Mouse (Mus musculus): Measurements from ENCODE around the gene Pdgfd. TPM values are rescaled to one million over a fixed set of nuclear protein-coding genes. Genes with fewer than 3 reads are reported as not detected.
"Not testable (repeated sequence)": the region's sequence is repeated elsewhere in the genome, so short reads cannot be mapped to it uniquely, and the experiment has no call there.

Pdgfd gene
- polyA plus RNA-seq (2012; ENCODE audit: insufficient read depth, insufficient read length, missing spikeins), result not detected in 2 replicates

GRCm38 (mm10) chr9:6168391-6169037, at the start of gene Pdgfd:
TSS of gene Pdgfd (plus strand) at chr9:6168584.
- no peaks in the 10 kb centered on the region for H3K4me1 ChIP-seq (ENCODE audit: control insufficient read depth, insufficient read depth, low read length)
- H3K4me3 ChIP-seq (ENCODE audit: insufficient read depth, low read length), result no peak within 1 kb of the TSS
- TF ChIP-seq POLR2A (IDR thresholded peaks at IDR 0.05; ENCODE audit: borderline replicate concordance, low read depth, low read length), result no peak
- no peak for TF ChIP-seq CTCF (IDR thresholded peaks at IDR 0.05; ENCODE audit: low read depth, low read length)
- H3K27ac ChIP-seq (ENCODE audit: insufficient read depth, low read depth, low read length), result no peak within 1 kb of the TSS

DNA sequence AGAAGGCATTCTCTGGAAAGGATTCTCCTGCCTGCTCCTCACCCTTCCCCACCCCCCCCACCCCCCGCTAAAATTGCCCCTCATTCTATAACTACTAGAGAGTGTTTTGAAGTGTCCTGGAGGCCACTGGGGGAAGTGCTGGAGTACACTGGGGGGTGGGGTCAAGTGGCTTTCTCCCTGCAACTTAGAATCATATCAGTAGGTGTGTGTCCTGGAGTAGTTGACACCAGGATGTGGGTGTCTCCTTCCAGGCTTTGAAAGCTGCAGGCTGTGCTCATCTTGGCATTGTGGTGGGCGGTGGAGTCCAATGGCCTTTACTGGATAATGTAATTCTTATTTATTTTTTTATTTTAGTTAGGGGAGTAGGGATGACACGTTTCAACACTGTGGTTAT, 651 bp downstream of the Pdgfd start:
- Histone ChIP-seq H3K27ac (ENCODE audit: insufficient read depth, low read depth, low read length) (no peak overlapping the region), H3K4me3 (ENCODE audit: insufficient read depth, low read length) (no peak overlapping the region), H3K4me1 (ENCODE audit: control insufficient read depth, insufficient read depth, low read length) (no peaks in the 10 kb centered on the region)
- no peak for TF ChIP-seq POLR2A (IDR thresholded peaks at IDR 0.05; ENCODE audit: borderline replicate concordance, low read depth, low read length)
- TF ChIP-seq CTCF (IDR thresholded peaks at IDR 0.05; ENCODE audit: low read depth, low read length), result no peak

- H3K4me3 ChIP-seq (ENCODE audit: insufficient read depth, low read length), result no peak overlapping the region
- H3K27ac ChIP-seq (ENCODE audit: insufficient read depth, low read depth, low read length), result no peak overlapping the region
- TF ChIP-seq POLR2A (IDR thresholded peaks at IDR 0.05; ENCODE audit: borderline replicate concordance, low read depth, low read length), result no peak
- no peak for TF ChIP-seq CTCF (IDR thresholded peaks at IDR 0.05; ENCODE audit: low read depth, low read length)
- H3K4me1 ChIP-seq (ENCODE audit: control insufficient read depth, insufficient read depth, low read length), result no peaks in the 10 kb centered on the region
These were observed 2.6 kb downstream of the Pdgfd start for GRCm38 (mm10) chr9:6170962-6171361.

GRCm38 (mm10) chr9:6173276-6173675, 4.9 kb downstream of the Pdgfd start:
- Histone ChIP-seq H3K4me1 (ENCODE audit: control insufficient read depth, insufficient read depth, low read length) (no peaks in the 10 kb centered on the region), H3K27ac (ENCODE audit: insufficient read depth, low read depth, low read length) (no peak overlapping the region), H3K4me3 (ENCODE audit: insufficient read depth, low read length) (no peak overlapping the region)
- TF ChIP-seq POLR2A (IDR thresholded peaks at IDR 0.05; ENCODE audit: borderline replicate concordance, low read depth, low read length), result no peak
- no peak for TF ChIP-seq CTCF (IDR thresholded peaks at IDR 0.05; ENCODE audit: low read depth, low read length)

DNA sequence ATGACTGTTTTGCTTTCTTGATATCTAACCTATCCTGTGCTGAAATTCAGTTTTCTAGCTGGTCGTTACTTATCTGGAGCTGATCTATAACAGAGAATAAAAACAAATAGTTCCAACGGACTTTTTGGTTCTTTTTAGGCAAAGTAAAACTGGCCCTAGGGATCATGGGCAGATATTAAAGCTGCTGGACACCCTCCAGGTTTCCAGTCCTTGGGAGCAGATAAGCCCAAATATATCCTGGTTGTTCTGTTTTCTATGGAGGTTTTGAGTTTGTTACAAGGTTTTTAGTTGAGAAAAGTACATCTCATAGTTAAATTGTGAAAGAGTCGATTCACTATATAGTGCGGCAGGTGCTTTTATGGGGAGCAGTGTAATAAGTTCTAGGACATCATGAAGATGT, 7.3 kb downstream of the Pdgfd start:
- Histone ChIP-seq H3K27ac (ENCODE audit: insufficient read depth, low read depth, low read length) (no peak overlapping the region), H3K4me1 (ENCODE audit: control insufficient read depth, insufficient read depth, low read length) (no peaks in the 10 kb centered on the region), H3K4me3 (ENCODE audit: insufficient read depth, low read length) (no peak overlapping the region)
- TF ChIP-seq POLR2A (IDR thresholded peaks at IDR 0.05; ENCODE audit: borderline replicate concordance, low read depth, low read length), result no peak
- TF ChIP-seq CTCF (IDR thresholded peaks at IDR 0.05; ENCODE audit: low read depth, low read length), result no peak

GRCm38 (mm10) chr9:6182307-6182923, 14.0 kb downstream of the Pdgfd start:
- TF ChIP-seq POLR2A (IDR thresholded peaks at IDR 0.05; ENCODE audit: borderline replicate concordance, low read depth, low read length) (no peak), CTCF (IDR thresholded peaks at IDR 0.05; ENCODE audit: low read depth, low read length) (no peak)
- no peaks in the 10 kb centered on the region for H3K4me1 ChIP-seq (ENCODE audit: control insufficient read depth, insufficient read depth, low read length)
- H3K27ac ChIP-seq (ENCODE audit: insufficient read depth, low read depth, low read length), result no peak overlapping the region
- H3K4me3 ChIP-seq (ENCODE audit: insufficient read depth, low read length), result no peak overlapping the region

GRCm38 (mm10) chr9:6187955-6188354, 19.6 kb downstream of the Pdgfd start:
- Histone ChIP-seq H3K4me3 (ENCODE audit: insufficient read depth, low read length) (no peak overlapping the region), H3K4me1 (ENCODE audit: control insufficient read depth, insufficient read depth, low read length) (no peaks in the 10 kb centered on the region), H3K27ac (ENCODE audit: insufficient read depth, low read depth, low read length) (no peak overlapping the region)
- TF ChIP-seq POLR2A (IDR thresholded peaks at IDR 0.05; ENCODE audit: borderline replicate concordance, low read depth, low read length) (no peak), CTCF (IDR thresholded peaks at IDR 0.05; ENCODE audit: low read depth, low read length) (no peak)

- Histone ChIP-seq H3K4me1 (ENCODE audit: control insufficient read depth, insufficient read depth, low read length) (no peaks in the 10 kb centered on the region), H3K4me3 (ENCODE audit: insufficient read depth, low read length) (no peak overlapping the region), H3K27ac (ENCODE audit: insufficient read depth, low read depth, low read length) (no peak overlapping the region)
- TF ChIP-seq POLR2A (IDR thresholded peaks at IDR 0.05; ENCODE audit: borderline replicate concordance, low read depth, low read length) (no peak), CTCF (IDR thresholded peaks at IDR 0.05; ENCODE audit: low read depth, low read length) (no peak)
These were observed 25.0 kb downstream of the Pdgfd start for GRCm38 (mm10) chr9:6193352-6193751.

DNA sequence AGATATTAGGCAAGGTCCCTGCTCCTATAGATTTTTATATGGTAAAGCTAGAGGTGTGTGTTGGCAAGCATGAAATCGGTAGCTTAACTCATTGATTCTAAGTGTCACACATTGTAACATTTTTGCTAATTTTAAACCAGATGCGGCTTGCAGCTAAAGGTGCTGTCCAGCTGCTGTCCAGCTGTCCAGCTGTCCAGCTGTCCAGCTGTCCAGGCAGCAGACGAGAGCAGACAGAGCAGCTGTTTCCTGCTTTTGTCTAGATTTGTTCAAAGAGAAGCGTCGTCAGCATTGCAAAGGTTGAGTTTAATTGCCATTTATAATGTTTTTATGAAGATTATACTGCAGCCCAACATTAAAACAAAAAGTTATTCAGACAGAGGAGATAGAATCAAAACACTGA, 44.5 kb downstream of the Pdgfd start:
- H3K27ac ChIP-seq (ENCODE audit: insufficient read depth, low read depth, low read length), result no peak overlapping the region
- no peaks in the 10 kb centered on the region for H3K4me1 ChIP-seq (ENCODE audit: control insufficient read depth, insufficient read depth, low read length)
- no peak overlapping the region for H3K4me3 ChIP-seq (ENCODE audit: insufficient read depth, low read length)
- TF ChIP-seq POLR2A (IDR thresholded peaks at IDR 0.05; ENCODE audit: borderline replicate concordance, low read depth, low read length), result no peak
- no peak for TF ChIP-seq CTCF (IDR thresholded peaks at IDR 0.05; ENCODE audit: low read depth, low read length)

- no peak overlapping the region for H3K4me3 ChIP-seq (ENCODE audit: insufficient read depth, low read length)
- TF ChIP-seq POLR2A (IDR thresholded peaks at IDR 0.05; ENCODE audit: borderline replicate concordance, low read depth, low read length) (no peak), CTCF (IDR thresholded peaks at IDR 0.05; ENCODE audit: low read depth, low read length) (no peak)
- H3K4me1 ChIP-seq (ENCODE audit: control insufficient read depth, insufficient read depth, low read length), result no peaks in the 10 kb centered on the region
- no peak overlapping the region for H3K27ac ChIP-seq (ENCODE audit: insufficient read depth, low read depth, low read length)
These were observed 49.1 kb downstream of the Pdgfd start for GRCm38 (mm10) chr9:6217505-6217904.

DNA sequence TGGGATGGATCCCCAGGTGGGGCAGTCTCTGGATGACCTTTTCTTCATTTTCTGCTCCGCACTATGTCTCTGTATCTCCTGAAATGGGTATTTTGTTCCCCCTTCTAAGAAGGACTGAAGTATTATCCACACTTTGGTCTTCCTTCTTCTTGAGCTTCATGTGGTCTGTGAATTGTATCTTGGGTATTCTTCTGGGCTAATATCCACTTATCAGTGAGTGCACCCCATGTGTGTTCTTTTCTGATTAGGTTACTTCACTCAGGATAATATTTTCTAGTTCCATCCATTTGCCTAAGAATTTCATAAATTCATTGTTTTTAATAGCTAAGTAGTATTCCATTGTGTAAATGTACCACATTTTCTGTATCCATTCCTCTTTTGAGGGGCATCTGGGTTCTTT, 67.6 kb downstream of the Pdgfd start:
- H3K4me1 ChIP-seq (ENCODE audit: control insufficient read depth, insufficient read depth, low read length); H3K4me3 ChIP-seq (ENCODE audit: insufficient read depth, low read length); H3K27ac ChIP-seq (ENCODE audit: insufficient read depth, low read depth, low read length): not testable (repeated sequence)
